Mouse (Mus musculus) heart, postnatal 0 days (tissue): Measurements from ENCODE around the gene 6030445D17Rik. TPM values are rescaled to one million over a fixed set of nuclear protein-coding genes. Genes with fewer than 3 reads are reported as not detected.

Experiments
- ATAC-seq: fragments of 200-750 bp; cut with Nextera tagmentation; 2 replicates; pipeline ENCODE4 v1.8.0; 2017; ENCODE audit warnings: low read depth, moderate number of reproducible peaks, moderate library complexity; ENCODE audit not compliant: insufficient read depth
- DNase-seq: peaks from one replicate; pipeline ENCODE4 v3.0.0-alpha.2; 2016; ENCODE audit warnings: low spot score
- H3K27ac ChIP-seq: fragments of 300-500 bp; sonication (generic); 2 replicates; pipeline ENCODE4 v1.5.1; 2014; ENCODE audit warnings: low read depth, mild to moderate bottlenecking
- H3K27me3 ChIP-seq: fragments of 300-500 bp; sonication (generic); 2 replicates; pipeline ENCODE4 v1.6.1; 2014; ENCODE audit warnings: low read length, mixed read lengths; ENCODE audit not compliant: control insufficient read depth, insufficient read depth
- H3K36me3 ChIP-seq: fragments of 300-500 bp; sonication (generic); replicated peaks from 2 replicates; pipeline ENCODE4 v1.6.1; 2014; ENCODE audit warnings: low read length, mixed read lengths; ENCODE audit not compliant: control insufficient read depth, insufficient read depth
- H3K4me1 ChIP-seq: fragments of 300-500 bp; sonication (generic); 2 replicates; pipeline ENCODE4 v1.6.1; 2014; ENCODE audit warnings: antibody characterized with exemption; ENCODE audit not compliant: control insufficient read depth, insufficient read depth
- H3K4me2 ChIP-seq: fragments of 300-500 bp; sonication (generic); 2 replicates; pipeline ENCODE4 v1.6.1; 2014; ENCODE audit warnings: low read depth, mild to moderate bottlenecking, low read length, moderate library complexity
- H3K4me3 ChIP-seq: fragments of 300-500 bp; sonication (generic); 2 replicates; pipeline ENCODE4 v1.5.1; 2014; ENCODE audit warnings: low read depth, low read length
- H3K9ac ChIP-seq: fragments of 300-500 bp; sonication (generic); replicated peaks from 2 replicates; pipeline ENCODE4 v1.6.1; 2014; ENCODE audit warnings: low read depth, low read length, mixed read lengths
- H3K9me3 ChIP-seq: fragments of 300-500 bp; sonication (generic); replicated peaks from 2 replicates; pipeline ENCODE4 v1.6.1; 2016; ENCODE audit warnings: low read length; ENCODE audit not compliant: control insufficient read depth
- CTCF ChIP-seq: IDR thresholded peaks from 2 replicates; pipeline ENCODE4 v1.5.1; 2016; ENCODE audit warnings: antibody characterized with exemption, control low read depth, low read depth
- EP300 ChIP-seq: IDR thresholded peaks from 2 replicates; pipeline ENCODE4 v1.6.1; 2016; ENCODE audit warnings: antibody characterized with exemption, low read depth
- WGBS: fragments of 180-500 bp; shearing (Covaris S2); extraction: QIAGEN DNeasy Blood & Tissue Kit; methylation state at CpG from one replicate; pipeline ENCODE4 v1.1.7; 2014; 5-methylcytosine and 5-hydroxymethylcytosine counted together
- polyA plus RNA-seq: library from polyadenylated mRNA; unstranded; fragments of >200 nt; fragmentation: Nextera tagmentation; extraction: Ambion mirVana; gene quantifications from 2 replicates; pipeline ENCODE4 v1.2.1, GENCODE M21; 2015
- total RNA-seq: library from RNA; depleted of rRNA; stranded (reverse); fragments of >200 nt; gene quantifications from 2 replicates; pipeline ENCODE4 v1.2.3, GENCODE M21; 2014; ENCODE audit warnings: low replicate concordance

6030445D17Rik gene
- total and polyA plus RNA-seq, 2 experiments from 2014 or later = 0.27 TPM; not detected in 1

GRCm38 (mm10) chr4:136452286-136452685 lies 9.8 kb upstream of the 6030445D17Rik start:
- no peaks in the 10 kb centered on the region for H3K9me3 ChIP-seq
- peaks cover 5% of the 10 kb centered on the region; the same call in 1 of the 2 replicates for H3K4me1 ChIP-seq
- DNase-seq = no peak
- H3K27ac ChIP-seq = no peak overlapping the region
- 89% methylated on average over 3 of the region's 3 CpGs for WGBS
- ATAC-seq = no peak
- no peak overlapping the region for H3K9ac ChIP-seq
- H3K27me3 ChIP-seq = no peaks in the 10 kb centered on the region
- no peaks in the 10 kb centered on the region for H3K36me3 ChIP-seq
- TF ChIP-seq EP300 (no peak), CTCF (no peak)
- no peak overlapping the region for H3K4me3 ChIP-seq
- H3K4me2 ChIP-seq = no peak overlapping the region

- no peaks in the 10 kb centered on the region for H3K27me3 ChIP-seq
- ATAC-seq (no peak), DNase-seq (no peak)
- no peak overlapping the region for H3K27ac ChIP-seq
- no peak for TF ChIP-seq CTCF
- TF ChIP-seq EP300 = no peak
- H3K4me2 ChIP-seq = no peak overlapping the region
- 60% methylated on average over 5 of the region's 5 CpGs for WGBS
- H3K4me3 ChIP-seq = no peak overlapping the region
- H3K4me1 ChIP-seq = peaks cover 5% of the 10 kb centered on the region; the same call in 1 of the 2 replicates
- no peak overlapping the region for H3K9ac ChIP-seq
- no peaks in the 10 kb centered on the region for H3K36me3 ChIP-seq
- no peaks in the 10 kb centered on the region for H3K9me3 ChIP-seq
Measured at GRCm38 (mm10) chr4:136452792-136453191, 9.3 kb upstream of the 6030445D17Rik start.

GRCm38 (mm10) chr4:136454850-136455260 lies 7.2 kb upstream of the 6030445D17Rik start:
- Histone ChIP-seq H3K4me3 (peak overlapping the region; percentile 41), H3K4me1 (peaks cover 5% of the 10 kb centered on the region; the same call in 1 of the 2 replicates), H3K9me3 (no peaks in the 10 kb centered on the region), H3K36me3 (no peaks in the 10 kb centered on the region), H3K4me2 (peak overlapping the region; percentile 69), H3K27ac (no peak overlapping the region), H3K9ac (no peak overlapping the region), H3K27me3 (no peaks in the 10 kb centered on the region)
- DNase-seq (peak; percentile 68), ATAC-seq (0 out of 2 replicates have a peak, but pooled peaks have one; percentile 39)
- 1% methylated on average over 10 of the region's 10 CpGs for WGBS
- TF ChIP-seq CTCF (peak; percentile 97), EP300 (no peak)

- Histone ChIP-seq H3K4me1 (peaks cover 5% of the 10 kb centered on the region; the same call in 1 of the 2 replicates), H3K9me3 (no peaks in the 10 kb centered on the region), H3K4me3 (no peak overlapping the region), H3K9ac (no peak overlapping the region), H3K4me2 (no peak overlapping the region), H3K36me3 (no peaks in the 10 kb centered on the region), H3K27me3 (no peaks in the 10 kb centered on the region), H3K27ac (no peak overlapping the region)
- TF ChIP-seq CTCF (no peak), EP300 (no peak)
- DNase-seq (no peak), ATAC-seq (no peak)
- 91% methylated on average over 6 of the region's 6 CpGs for WGBS
Measured at GRCm38 (mm10) chr4:136456516-136457218, 5.4 kb upstream of the 6030445D17Rik start.

- 78% methylated on average over 7 of the region's 7 CpGs for WGBS
- TF ChIP-seq CTCF (no peak), EP300 (no peak)
- Histone ChIP-seq H3K27ac (no peak overlapping the region), H3K27me3 (no peaks in the 10 kb centered on the region), H3K4me2 (no peak overlapping the region), H3K4me3 (no peak overlapping the region), H3K9ac (no peak overlapping the region), H3K9me3 (no peaks in the 10 kb centered on the region), H3K36me3 (no peaks in the 10 kb centered on the region), H3K4me1 (peaks cover 7% of the 10 kb centered on the region; the same call in 1 of the 2 replicates)
- ATAC-seq (no peak), DNase-seq (no peak)
Measured at GRCm38 (mm10) chr4:136458276-136458675, 3.8 kb upstream of the 6030445D17Rik start.
